Mouse (Mus musculus): ENCODE measurements around the gene Vsir.

- TF ChIP-seq POLR2A (IDR thresholded peaks at IDR 0.05; ENCODE audit: borderline replicate concordance, insufficient read depth, low read length), result no peak
- TF ChIP-seq CTCF (IDR thresholded peaks at IDR 0.05; ENCODE audit: borderline replicate concordance, insufficient read depth, low read depth, low read length), result no peak
Observed at GRCm38 (mm10) chr10:60299636-60300035, 47.0 kb upstream of the Vsir start.
